Mouse (Mus musculus) large intestine, adult 2 months (tissue): ENCODE measurements around the gene Eif1b. TPM values are rescaled to one million over a fixed set of nuclear protein-coding genes. Genes with fewer than 3 reads are reported as not detected.
"Not testable (repeated sequence)": the region's sequence is repeated elsewhere in the genome, so short reads cannot be mapped to it uniquely, and the experiment has no call there.

Experiments used
- DNase-seq: peaks from one replicate; pipeline ENCODE4 v3.0.0-alpha.2; 2012; ENCODE audit warnings: low read depth, low spot score
- WGBS: fragments of 180-500 bp; shearing (Covaris S2); methylation state at CpG from one replicate; pipeline ENCODE4 v1.1.7; 2018; 5-methylcytosine and 5-hydroxymethylcytosine counted together
- polyA plus RNA-seq: library from polyadenylated mRNA; depleted of rRNA; stranded (reverse); fragments of >200 nt; gene quantifications from 2 replicates; pipeline ENCODE4 v1.2.3, GENCODE M21; 2012; rRNA removed

Eif1b gene
- polyA plus RNA-seq, 1 experiment = 23.8 TPM

- DNase-seq = no peak
- 17% methylated on average over 19 of the region's 19 CpGs for WGBS
Measured at GRCm38 (mm10) chr9:120519469-120520125, 27.6 kb downstream of the Eif1b start.

- WGBS = 82% methylated on average over 1 of the region's 1 CpGs
- DNase-seq = no peak
Measured at GRCm38 (mm10) chr9:120521161-120521560, 29.1 kb downstream of the Eif1b start.

GRCm38 (mm10) chr9:120527270-120527669, 35.2 kb downstream of the Eif1b start:
- no peak for DNase-seq
- 68% methylated on average over 4 of the region's 4 CpGs for WGBS

- DNase-seq = no peak
- 92% methylated on average over 8 of the region's 8 CpGs for WGBS
Measured at GRCm38 (mm10) chr9:120527919-120528318, 35.9 kb downstream of the Eif1b start.

- 83% methylated on average over 17 of the region's 17 CpGs for WGBS
- no peak for DNase-seq
Measured at GRCm38 (mm10) chr9:120528815-120529510, 36.9 kb downstream of the Eif1b start.

- WGBS = 68% methylated on average over 5 of the region's 5 CpGs
- DNase-seq = no peak
Measured at GRCm38 (mm10) chr9:120530471-120530870, 38.4 kb downstream of the Eif1b start.

- WGBS = 44% methylated on average over 6 of the region's 6 CpGs
- DNase-seq = no peak
Measured at GRCm38 (mm10) chr9:120532062-120532461, 40.0 kb downstream of the Eif1b start.

GRCm38 (mm10) chr9:120532691-120533090, 40.7 kb downstream of the Eif1b start:
- WGBS = 79% methylated on average over 6 of the region's 6 CpGs
- no peak for DNase-seq

- WGBS = 87% methylated on average over 8 of the region's 8 CpGs
- not testable (repeated sequence) for DNase-seq
Measured at GRCm38 (mm10) chr9:120533446-120533950, 41.5 kb downstream of the Eif1b start.

GRCm38 (mm10) chr9:120539662-120540251, 47.7 kb downstream of the Eif1b start, which contains the start of gene Entpd3:
Entpd3 (plus strand) TSS chr9:120539818.
- 2% methylated on average over 31 of the region's 31 CpGs for WGBS
- DNase-seq = no peak

GRCm38 (mm10) chr9:120541411-120541810, 49.4 kb downstream of the Eif1b start:
- 0% methylated on average over 2 of the region's 2 CpGs for WGBS
- DNase-seq = no peak

GRCm38 (mm10) chr9:120542241-120542640, 50.2 kb downstream of the Eif1b start:
- WGBS = 13% methylated on average over 6 of the region's 6 CpGs
- DNase-seq = no peak

Other genes with a start within 250 kb of the Eif1b start
- 1.3 and 1.9 TPM in 2 replicates for gene Myrip, start 190.7 kb upstream of the Eif1b start, polyA plus RNA-seq
- 1.6 and 1.8 TPM in 2 replicates for gene Entpd3, start 47.6 kb downstream of the Eif1b start, polyA plus RNA-seq
- gene Rpl14, start 79.2 kb downstream of the Eif1b start, polyA plus RNA-seq = 605 and 662 TPM in 2 replicates